Mouse (Mus musculus): Measurements from ENCODE around the gene Sema3e. TPM values are rescaled to one million over a fixed set of nuclear protein-coding genes. Genes with fewer than 3 reads are reported as not detected.

The Sema3e gene
- polyA plus RNA-seq, 1 experiment from 2014 or later = 0.67 TPM

- Histone ChIP-seq H3K9me3 (replicated peaks) (no peaks in the 10 kb centered on the region), H3K4me2 (no peak overlapping the region), H3K4me1 (replicated peaks) (no peaks in the 10 kb centered on the region), H3K9ac (no peak overlapping the region), H3K27me3 (no peaks in the 10 kb centered on the region), H3K4me3 (no peak overlapping the region), H3K27ac (no peak overlapping the region), H3K36me3 (no peaks in the 10 kb centered on the region)
- ATAC-seq (replicated peaks; ENCODE audit: insufficient number of reproducible peaks, insufficient read depth, low FRiP score, low read depth) = no peak
- WGBS = 57% methylated on average over 7 of the region's 7 CpGs
Measured at GRCm38 (mm10) chr5:14216211-14216610, 191.1 kb downstream of the Sema3e start.

- H3K27ac ChIP-seq = no peak overlapping the region
- 66% methylated on average over 4 of the region's 4 CpGs for WGBS
- ATAC-seq (replicated peaks; ENCODE audit: insufficient number of reproducible peaks, insufficient read depth, low FRiP score, low read depth) = no peak
- H3K4me3 ChIP-seq = no peak overlapping the region
- H3K4me2 ChIP-seq = no peak overlapping the region
- no peaks in the 10 kb centered on the region for H3K4me1 ChIP-seq (replicated peaks)
- no peak overlapping the region for H3K9ac ChIP-seq
- H3K36me3 ChIP-seq = no peaks in the 10 kb centered on the region
- H3K27me3 ChIP-seq = no peaks in the 10 kb centered on the region
- H3K9me3 ChIP-seq (replicated peaks) = no peaks in the 10 kb centered on the region
Measured at GRCm38 (mm10) chr5:14218677-14219076, 193.6 kb downstream of the Sema3e start.

- Histone ChIP-seq H3K4me1 (replicated peaks) (no peaks in the 10 kb centered on the region), H3K36me3 (no peaks in the 10 kb centered on the region), H3K9ac (no peak overlapping the region), H3K27me3 (no peaks in the 10 kb centered on the region), H3K4me2 (no peak overlapping the region), H3K9me3 (replicated peaks) (no peaks in the 10 kb centered on the region), H3K27ac (no peak overlapping the region), H3K4me3 (no peak overlapping the region)
- 84% methylated on average over 6 of the region's 6 CpGs for WGBS
- ATAC-seq (replicated peaks; ENCODE audit: insufficient number of reproducible peaks, insufficient read depth, low FRiP score, low read depth) = no peak
Measured at GRCm38 (mm10) chr5:14224509-14224908, 199.4 kb downstream of the Sema3e start.

- no peak overlapping the region for H3K4me3 ChIP-seq
- H3K9me3 ChIP-seq (replicated peaks) = no peaks in the 10 kb centered on the region
- no peaks in the 10 kb centered on the region for H3K4me1 ChIP-seq (replicated peaks)
- H3K36me3 ChIP-seq = no peaks in the 10 kb centered on the region
- ATAC-seq (replicated peaks; ENCODE audit: insufficient number of reproducible peaks, insufficient read depth, low FRiP score, low read depth) = no peak
- H3K4me2 ChIP-seq = no peak overlapping the region
- H3K27ac ChIP-seq = no peak overlapping the region
- WGBS = 71% methylated on average over 3 of the region's 3 CpGs
- no peak overlapping the region for H3K9ac ChIP-seq
- H3K27me3 ChIP-seq = no peaks in the 10 kb centered on the region
Measured at GRCm38 (mm10) chr5:14231027-14231426, 206.0 kb downstream of the Sema3e start.

- no peak overlapping the region for H3K27ac ChIP-seq
- ATAC-seq (replicated peaks; ENCODE audit: insufficient number of reproducible peaks, insufficient read depth, low FRiP score, low read depth) = no peak
- H3K4me1 ChIP-seq (replicated peaks) = no peaks in the 10 kb centered on the region
- WGBS = 31% methylated on average over 8 of the region's 8 CpGs
- H3K9ac ChIP-seq = no peak overlapping the region
- H3K4me2 ChIP-seq = no peak overlapping the region; the same call in 1 of the 2 replicates
- H3K9me3 ChIP-seq (replicated peaks) = no peaks in the 10 kb centered on the region
- H3K27me3 ChIP-seq = no peaks in the 10 kb centered on the region
- no peaks in the 10 kb centered on the region for H3K36me3 ChIP-seq
- no peak overlapping the region for H3K4me3 ChIP-seq
Measured at GRCm38 (mm10) chr5:14252583-14252982, 227.5 kb downstream of the Sema3e start.

GRCm38 (mm10) chr5:14253328-14253727 lies 228.3 kb downstream of the Sema3e start:
- no peak for ATAC-seq (replicated peaks; ENCODE audit: insufficient number of reproducible peaks, insufficient read depth, low FRiP score, low read depth)

DNA sequence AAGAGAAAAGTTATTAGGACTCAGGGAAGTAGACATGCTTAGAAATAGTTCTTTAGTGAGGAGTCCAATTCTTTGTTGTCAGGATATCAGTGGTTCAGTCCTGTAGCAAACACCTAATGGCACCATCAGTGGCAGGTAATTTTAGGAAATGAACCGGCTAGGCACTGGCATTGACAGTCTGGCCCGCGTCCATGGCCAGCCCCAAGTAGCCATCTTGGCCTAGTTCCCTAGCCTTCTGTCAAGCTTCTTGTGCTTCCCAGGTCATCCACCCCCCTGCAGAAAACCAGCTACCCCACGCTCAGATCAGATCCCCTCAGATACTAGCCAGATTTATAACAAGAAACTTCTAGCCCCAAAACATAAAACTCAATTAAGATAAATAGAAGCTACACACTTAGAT lies 235.1 kb downstream of the Sema3e start:
- 83% methylated on average over 4 of the region's 4 CpGs for WGBS
- Histone ChIP-seq H3K9ac (no peak overlapping the region), H3K27ac (no peak overlapping the region), H3K4me2 (no peak overlapping the region), H3K4me3 (no peak overlapping the region), H3K4me1 (replicated peaks) (no peaks in the 10 kb centered on the region), H3K36me3 (no peaks in the 10 kb centered on the region), H3K9me3 (replicated peaks) (no peaks in the 10 kb centered on the region), H3K27me3 (no peaks in the 10 kb centered on the region)
- ATAC-seq (replicated peaks; ENCODE audit: insufficient number of reproducible peaks, insufficient read depth, low FRiP score, low read depth) = no peak

More at GRCm38 (mm10) chr5:14253328-14253727, 228.3 kb downstream of the Sema3e start:
- Histone ChIP-seq H3K27me3 (no peaks in the 10 kb centered on the region), H3K9ac (no peak overlapping the region), H3K4me1 (replicated peaks) (no peaks in the 10 kb centered on the region), H3K4me3 (no peak overlapping the region), H3K36me3 (no peaks in the 10 kb centered on the region), H3K27ac (no peak overlapping the region), H3K4me2 (no peak overlapping the region), H3K9me3 (replicated peaks) (no peaks in the 10 kb centered on the region)
- WGBS = 58% methylated on average over 1 of the region's 1 CpGs

GRCm38 (mm10) chr5:14267400-14267799 lies 242.3 kb downstream of the Sema3e start:
- no peaks in the 10 kb centered on the region for H3K4me1 ChIP-seq (replicated peaks)
- H3K9me3 ChIP-seq (replicated peaks) = no peaks in the 10 kb centered on the region
- H3K4me3 ChIP-seq = no peak overlapping the region
- no peaks in the 10 kb centered on the region for H3K27me3 ChIP-seq
- no peak overlapping the region for H3K9ac ChIP-seq
- ATAC-seq (replicated peaks; ENCODE audit: insufficient number of reproducible peaks, insufficient read depth, low FRiP score, low read depth) = no peak
- no peak overlapping the region for H3K27ac ChIP-seq
- no peaks in the 10 kb centered on the region for H3K36me3 ChIP-seq
- 56% methylated on average over 2 of the region's 2 CpGs for WGBS
- no peak overlapping the region for H3K4me2 ChIP-seq

Other genes starting within 250 kb of the Sema3e start
- not detected in 2 replicates for gene Speer3, start 233.7 kb upstream of the Sema3e start, polyA plus RNA-seq (2015; fragmentation: Nextera tagmentation; extraction: Ambion mirVana)

All from heart, embryonic 15.5 days (tissue).